Mouse (Mus musculus) thymus, adult 2 months (tissue): Measurements from ENCODE around the gene Pkn1.

Experiments used
- CTCF ChIP-seq: fragments of 200-500 bp; IDR thresholded peaks from 2 replicates; pipeline ENCODE4 v1.5.1; 2012; ENCODE audit warnings: mild to moderate bottlenecking, control low read depth, low read length, moderate library complexity, borderline replicate concordance; ENCODE audit not compliant: control insufficient read depth, poor library complexity, insufficient read depth; ENCODE audit errors: extremely low read depth
- POLR2A ChIP-seq: fragments of 200-500 bp; IDR thresholded peaks from 2 replicates; pipeline ENCODE4 v1.6.1; 2012; ENCODE audit warnings: mild to moderate bottlenecking, low read length, control low read depth, moderate library complexity; ENCODE audit not compliant: control insufficient read depth, poor library complexity, insufficient read depth; ENCODE audit errors: extremely low read depth

- no peak for TF ChIP-seq CTCF
- no peak for TF ChIP-seq POLR2A
Measured at GRCm38 (mm10) chr8:83716563-83716962, 17.6 kb upstream of the Pkn1 start.
